Mouse (Mus musculus) E14TG2a.4 (cell line): ENCODE results near the gene Agap1.

Source experiments
- CTCF ChIP-seq: conservative IDR thresholded peaks from 2 replicates; pipeline ENCODE4 v1.5.1; 2014; ENCODE audit warnings: low read length
- NANOG ChIP-seq: IDR thresholded peaks from 2 replicates; pipeline ENCODE4 v1.6.1; 2014; ENCODE audit warnings: borderline replicate concordance, low read length, mixed read lengths
- POU5F1 ChIP-seq: IDR thresholded peaks from 2 replicates; pipeline ENCODE4 v1.6.1; 2014; ENCODE audit warnings: low read length, borderline replicate concordance

DNA sequence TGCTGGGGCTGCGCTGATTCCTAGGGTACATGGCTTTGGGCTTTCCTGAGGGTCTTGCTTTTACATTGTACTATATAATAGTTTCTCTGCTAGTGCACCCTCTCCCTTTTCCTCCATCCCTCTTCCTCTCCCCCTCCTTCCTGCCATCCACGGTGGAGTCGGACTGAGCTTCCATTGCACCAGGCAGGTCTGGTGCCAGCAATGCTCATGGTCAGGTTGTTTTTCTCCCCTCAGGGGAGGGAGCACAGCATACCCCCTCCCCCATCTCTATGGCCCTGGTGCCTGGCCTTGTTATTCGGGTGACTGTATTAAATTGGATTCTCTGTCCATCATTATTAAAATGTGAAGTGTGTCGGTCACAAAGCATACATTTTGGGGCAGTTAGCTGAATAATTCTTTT lies 259.1 kb downstream of the Agap1 start:
- TF ChIP-seq CTCF = no peak
- no peak for TF ChIP-seq POU5F1
- no peak for TF ChIP-seq NANOG
